Mouse (Mus musculus) stomach, embryonic 15.5 days (tissue): ENCODE data around the gene Plb1. TPM values are rescaled to one million over a fixed set of nuclear protein-coding genes. Genes with fewer than 3 reads are reported as not detected.
A peak's percentile ranks its signal among the peaks of the same experiment; 100 is the strongest.

Experiments
- ATAC-seq: fragments of 200-750 bp; cut with Nextera tagmentation; 2 replicates; pipeline ENCODE4 v1.8.0; 2017; ENCODE audit warnings: low read depth, moderate number of reproducible peaks, moderate TSS enrichment; ENCODE audit not compliant: insufficient read depth, low FRiP score
- H3K27ac ChIP-seq: fragments of 300-500 bp; sonication (generic); 2 replicates; pipeline ENCODE4 v1.5.1; 2015; ENCODE audit warnings: mild to moderate bottlenecking, inconsistent platforms
- H3K27me3 ChIP-seq: fragments of 300-500 bp; sonication (generic); replicated peaks from 2 replicates; pipeline ENCODE4 v1.6.1; 2015; ENCODE audit warnings: inconsistent platforms
- H3K36me3 ChIP-seq: fragments of 300-500 bp; sonication (generic); 2 replicates; pipeline ENCODE4 v1.6.1; 2015; ENCODE audit warnings: inconsistent platforms
- H3K4me1 ChIP-seq: fragments of 300-500 bp; sonication (generic); 2 replicates; pipeline ENCODE4 v1.6.1; 2015; ENCODE audit warnings: inconsistent platforms
- H3K4me2 ChIP-seq: fragments of 300-500 bp; sonication (generic); 2 replicates; pipeline ENCODE4 v1.6.1; 2015; ENCODE audit warnings: mild to moderate bottlenecking, inconsistent platforms
- H3K4me3 ChIP-seq: fragments of 300-500 bp; sonication (generic); replicated peaks from 2 replicates; pipeline ENCODE4 v1.5.1; 2015; ENCODE audit warnings: inconsistent platforms
- H3K9ac ChIP-seq: fragments of 300-500 bp; sonication (generic); 2 replicates; pipeline ENCODE4 v1.6.1; 2015; ENCODE audit warnings: inconsistent platforms
- H3K9me3 ChIP-seq: fragments of 300-500 bp; sonication (generic); 2 replicates; pipeline ENCODE4 v1.6.1; 2016; ENCODE audit warnings: inconsistent platforms
- WGBS: fragments of 180-500 bp; shearing (Covaris S2); methylation state at CpG from one replicate; pipeline ENCODE4 v1.1.7; 2015; 5-methylcytosine and 5-hydroxymethylcytosine counted together
- polyA plus RNA-seq: library from polyadenylated mRNA; unstranded; fragments of >200 nt; fragmentation: Nextera tagmentation; extraction: Ambion mirVana; gene quantifications from 2 replicates; pipeline ENCODE4 v1.2.1, GENCODE M21; 2015

Gene Plb1
- 0.93 and 0.98 TPM in 2 replicates for polyA plus RNA-seq

- Histone ChIP-seq H3K9ac (no peak within 1 kb of the TSS), H3K36me3 (no peaks in the 10 kb centered on the region), H3K9me3 (no peaks in the 10 kb centered on the region), H3K27me3 (no peaks in the 10 kb centered on the region), H3K27ac (no peak within 1 kb of the TSS), H3K4me1 (no peaks in the 10 kb centered on the region), H3K4me3 (no peak within 1 kb of the TSS), H3K4me2 (no peak within 1 kb of the TSS)
- WGBS = 70% methylated on average over 9 of the region's 9 CpGs
- no peak for ATAC-seq
Observed at GRCm38 (mm10) chr5:32232474-32232873, at the start of gene Plb1. Gene Plb1 (plus strand): TSS chr5:32232708.

GRCm38 (mm10) chr5:32182885-32183629 lies 49.5 kb upstream of the Plb1 start:
- Histone ChIP-seq H3K9me3 (no peaks in the 10 kb centered on the region), H3K27me3 (no peaks in the 10 kb centered on the region), H3K9ac (no peak overlapping the region), H3K4me3 (no peak overlapping the region), H3K4me2 (no peak overlapping the region), H3K27ac (peak overlapping the region; percentile 69), H3K4me1 (no peaks in the 10 kb centered on the region), H3K36me3 (no peaks in the 10 kb centered on the region)
- 55% methylated on average over 4 of the region's 4 CpGs for WGBS
- ATAC-seq = peak; percentile 88

GRCm38 (mm10) chr5:32187717-32188116 lies 44.8 kb upstream of the Plb1 start:
- Histone ChIP-seq H3K9me3 (no peaks in the 10 kb centered on the region), H3K4me1 (peaks cover 4% of the 10 kb centered on the region; the same call in 1 of the 2 replicates), H3K9ac (no peak overlapping the region), H3K36me3 (no peaks in the 10 kb centered on the region), H3K27me3 (no peaks in the 10 kb centered on the region), H3K4me2 (no peak overlapping the region), H3K27ac (no peak overlapping the region), H3K4me3 (no peak overlapping the region)
- 48% methylated on average over 11 of the region's 11 CpGs for WGBS
- ATAC-seq = no peak

DNA sequence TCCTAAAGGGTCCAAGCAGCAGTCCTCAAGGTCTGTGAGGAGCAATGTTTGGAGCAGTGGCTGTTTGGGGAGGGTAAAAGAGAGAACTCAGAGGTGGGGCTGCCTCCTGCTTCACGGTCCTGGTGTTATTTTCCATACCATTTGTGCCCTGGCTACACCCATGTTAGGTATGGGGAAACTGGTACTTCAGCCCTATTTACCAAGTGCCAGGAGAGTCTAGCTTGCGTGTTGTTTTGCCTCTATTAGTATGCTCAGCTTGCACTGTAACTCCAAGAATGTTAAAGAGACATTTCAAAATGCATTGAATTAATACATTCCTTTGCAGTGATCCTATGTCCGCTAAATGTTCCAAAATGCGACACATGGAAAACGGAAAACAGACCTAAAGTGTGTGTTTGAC lies 41.2 kb upstream of the Plb1 start:
- H3K4me2 ChIP-seq = no peak overlapping the region
- 66% methylated on average over 5 of the region's 5 CpGs for WGBS
- no peak overlapping the region for H3K4me3 ChIP-seq
- no peaks in the 10 kb centered on the region for H3K36me3 ChIP-seq
- peaks cover 6% of the 10 kb centered on the region; the same call in 1 of the 2 replicates for H3K4me1 ChIP-seq
- no peaks in the 10 kb centered on the region for H3K27me3 ChIP-seq
- H3K9ac ChIP-seq = no peak overlapping the region
- no peak overlapping the region for H3K27ac ChIP-seq
- no peak for ATAC-seq
- no peaks in the 10 kb centered on the region for H3K9me3 ChIP-seq

- peak; percentile 61; the same call in 1 of the 2 replicates for ATAC-seq
- Histone ChIP-seq H3K36me3 (no peaks in the 10 kb centered on the region), H3K9me3 (no peaks in the 10 kb centered on the region), H3K27me3 (no peaks in the 10 kb centered on the region), H3K4me3 (no peak overlapping the region), H3K27ac (no peak overlapping the region), H3K9ac (no peak overlapping the region), H3K4me1 (peaks cover 7% of the 10 kb centered on the region; the same call in 1 of the 2 replicates), H3K4me2 (no peak overlapping the region)
- 77% methylated on average over 16 of the region's 16 CpGs for WGBS
Observed at GRCm38 (mm10) chr5:32192016-32192845, 40.3 kb upstream of the Plb1 start.

DNA sequence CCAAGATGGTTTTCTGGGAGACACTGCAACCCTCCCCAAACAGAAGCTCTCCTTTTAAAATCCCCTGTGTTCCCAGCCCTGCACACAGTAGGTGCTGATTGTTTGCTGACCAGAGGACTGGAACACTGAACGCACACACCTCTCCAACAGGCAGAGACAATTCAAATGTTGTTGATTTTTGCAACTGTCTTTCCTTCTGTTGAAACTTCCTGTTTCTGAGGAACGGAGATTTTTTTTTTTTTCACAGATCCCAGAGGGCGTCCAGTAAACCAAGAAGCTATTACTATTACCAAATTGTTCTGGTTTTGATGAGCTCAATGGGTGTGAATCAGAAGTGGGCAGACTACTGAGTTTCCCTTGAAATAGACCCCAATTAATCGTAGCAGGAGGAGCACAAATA lies 38.3 kb upstream of the Plb1 start:
- ATAC-seq = no peak
- Histone ChIP-seq H3K27ac (no peak overlapping the region), H3K4me2 (no peak overlapping the region), H3K36me3 (no peaks in the 10 kb centered on the region), H3K9ac (no peak overlapping the region), H3K27me3 (no peaks in the 10 kb centered on the region), H3K4me3 (no peak overlapping the region), H3K4me1 (peaks cover 7% of the 10 kb centered on the region; the same call in 1 of the 2 replicates), H3K9me3 (no peaks in the 10 kb centered on the region)
- 73% methylated on average over 4 of the region's 4 CpGs for WGBS

DNA sequence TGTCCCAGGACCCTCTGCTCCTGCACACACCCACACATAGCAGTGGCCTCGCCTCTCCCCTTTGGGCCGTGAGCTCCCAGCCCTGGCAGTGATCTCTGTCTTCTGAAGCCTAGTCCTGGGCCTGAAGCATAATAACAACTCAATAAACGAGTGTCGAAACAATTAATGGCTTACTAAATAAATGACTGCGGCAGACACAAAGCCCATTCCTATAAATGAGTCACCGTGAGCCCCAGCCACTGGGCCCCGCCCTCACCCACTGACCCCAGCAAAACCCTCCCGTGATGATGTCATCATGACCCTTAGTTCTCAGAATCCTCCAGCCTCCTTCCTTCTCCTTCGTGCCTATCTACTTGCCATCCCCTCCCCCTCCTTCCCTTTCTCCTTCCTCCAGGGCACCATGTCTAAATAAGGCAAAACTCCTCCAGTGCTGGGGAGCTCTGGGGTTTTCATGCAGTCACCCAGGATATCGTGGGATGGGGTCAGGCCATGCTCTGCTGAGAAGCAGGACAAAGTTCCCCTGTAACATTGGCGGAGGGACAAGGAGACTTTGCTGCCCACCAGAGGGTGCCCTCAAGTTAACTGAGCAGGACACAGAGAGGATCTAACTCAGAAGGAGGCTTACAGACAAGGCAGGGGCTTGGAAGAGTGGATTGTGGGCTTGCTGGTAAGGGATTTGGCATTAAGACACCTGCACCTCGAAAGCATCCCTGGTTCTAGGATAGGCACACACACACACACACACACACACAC lies 36.5 kb upstream of the Plb1 start:
- H3K9me3 ChIP-seq = no peaks in the 10 kb centered on the region
- 47% methylated on average over 12 of the region's 12 CpGs for WGBS
- H3K36me3 ChIP-seq = no peaks in the 10 kb centered on the region
- H3K27me3 ChIP-seq = no peaks in the 10 kb centered on the region
- H3K27ac ChIP-seq = 0 out of 2 replicates have a peak overlapping the region, but pooled peaks have one; percentile 16
- no peak overlapping the region for H3K4me2 ChIP-seq
- ATAC-seq = no peak
- H3K9ac ChIP-seq = no peak overlapping the region
- H3K4me1 ChIP-seq = peaks cover 7% of the 10 kb centered on the region; the same call in 1 of the 2 replicates
- no peak overlapping the region for H3K4me3 ChIP-seq

- Histone ChIP-seq H3K27me3 (no peaks in the 10 kb centered on the region), H3K4me3 (no peak overlapping the region), H3K9ac (no peak overlapping the region), H3K4me2 (no peak overlapping the region), H3K4me1 (0 out of 2 replicates have a peak, but pooled peaks cover 2% of the 10 kb centered on the region), H3K9me3 (no peaks in the 10 kb centered on the region), H3K27ac (0 out of 2 replicates have a peak overlapping the region, but pooled peaks have one; percentile 1), H3K36me3 (no peaks in the 10 kb centered on the region)
- ATAC-seq = peak; percentile 81
- WGBS = 13% methylated on average over 4 of the region's 4 CpGs
Observed at GRCm38 (mm10) chr5:32197698-32198097, 34.8 kb upstream of the Plb1 start.

- 0 out of 2 replicates have a peak, but pooled peaks cover 2% of the 10 kb centered on the region for H3K4me1 ChIP-seq
- ATAC-seq = no peak
- H3K9ac ChIP-seq = no peak overlapping the region
- peak overlapping the region; percentile 65 for H3K27ac ChIP-seq
- no peaks in the 10 kb centered on the region for H3K9me3 ChIP-seq
- WGBS = 59% methylated on average over 3 of the region's 3 CpGs
- H3K4me2 ChIP-seq = no peak overlapping the region
- H3K27me3 ChIP-seq = no peaks in the 10 kb centered on the region
- no peak overlapping the region for H3K4me3 ChIP-seq
- H3K36me3 ChIP-seq = no peaks in the 10 kb centered on the region
Observed at GRCm38 (mm10) chr5:32199136-32199535, 33.4 kb upstream of the Plb1 start.

GRCm38 (mm10) chr5:32199594-32199993 lies 32.9 kb upstream of the Plb1 start:
- Histone ChIP-seq H3K4me2 (no peak overlapping the region), H3K9me3 (no peaks in the 10 kb centered on the region), H3K36me3 (no peaks in the 10 kb centered on the region), H3K27me3 (no peaks in the 10 kb centered on the region), H3K9ac (no peak overlapping the region), H3K27ac (peak overlapping the region; percentile 65; the same call in 1 of the 2 replicates), H3K4me3 (no peak overlapping the region), H3K4me1 (0 out of 2 replicates have a peak, but pooled peaks cover 2% of the 10 kb centered on the region)
- WGBS = 88% methylated on average over 3 of the region's 3 CpGs
- no peak for ATAC-seq

- ATAC-seq = no peak
Observed at GRCm38 (mm10) chr5:32204653-32205052, 27.9 kb upstream of the Plb1 start.

More at GRCm38 (mm10) chr5:32204653-32205052, 27.9 kb upstream of the Plb1 start:
- H3K27ac ChIP-seq = no peak overlapping the region
- H3K4me2 ChIP-seq = no peak overlapping the region
- H3K4me1 ChIP-seq = no peaks in the 10 kb centered on the region
- H3K9ac ChIP-seq = no peak overlapping the region
- 71% methylated on average over 4 of the region's 4 CpGs for WGBS
- H3K9me3 ChIP-seq = no peaks in the 10 kb centered on the region
- H3K4me3 ChIP-seq = no peak overlapping the region
- no peaks in the 10 kb centered on the region for H3K36me3 ChIP-seq
- no peaks in the 10 kb centered on the region for H3K27me3 ChIP-seq
